In genomic region chr1:132198401-132199071, GRCm38 (mm10) we compare ENCODE assay signal across 21 mouse cellular contexts. TPM values are rescaled to one million over a fixed set of nuclear protein-coding genes. Genes with fewer than 3 reads are reported as not detected.
DNase-seq lines count a peak whose midpoint lies in the region; TF ChIP-seq lines count a peak whose summit lies in the region.
"Had no signal": no experiment of that assay in that cellular context is flagged by ENCODE, and none has a peak within 500 bp of the region (broad histone marks: within the 10 kb centered on the region; RNA-seq: fewer than 3 reads in every experiment).

No protein-coding gene starts in this region.

- H3K9me3 ChIP-seq in limb, embryonic 10.5 days (replicated peaks): no peaks in the 10 kb centered on the region
- H3K9me3 ChIP-seq: embryonic facial prominence, embryonic 13.5 days; liver, embryonic 12.5 days had no signal

- no peaks in the 10 kb centered on the region; the same call in 1 of the 2 replicates for H3K36me3 ChIP-seq in limb, embryonic 10.5 days
- H3K36me3 ChIP-seq: embryonic facial prominence, embryonic 13.5 days; liver, embryonic 12.5 days had no signal

- WGBS in limb, embryonic 10.5 days: 77% methylated on average over 16 of the region's 16 CpGs
- 79% methylated on average over 16 of the region's 16 CpGs for WGBS in olfactory bulb, adult 2 months

- peak; percentile 18 for DNase-seq in cerebellum, adult 9-11 months
- DNase-seq in cerebellum, postnatal 36 days: no peak
- peak in 1 of 2 experiments; percentile 37 for DNase-seq in left cerebral cortex, adult 2 months (ENCODE audit: extremely low spot score in 1 of 2, low spot score in 2 of 2)
- no peak for DNase-seq in left cerebral cortex, adult 9 months (ENCODE audit: low spot score in 2 of 2)
- DNase-seq in limb, embryonic 10.5 days (ENCODE audit: low spot score): peak; percentile 34
- no peak for DNase-seq in cerebellum, adult 11-12 months
- DNase-seq in lung, postnatal 25 days (ENCODE audit: low spot score): no peak
- DNase-seq: adrenal gland, postnatal 10 days; cerebellum, postnatal 14 days; gastrocnemius, postnatal 36 days; right cerebral cortex, postnatal 14 days had no signal

- no peak overlapping the region for H3K4me3 ChIP-seq in left cerebral cortex, adult 2 months
- H3K4me3 ChIP-seq in limb, embryonic 10.5 days: no peak overlapping the region
- no peak overlapping the region for H3K4me3 ChIP-seq in olfactory bulb, adult 2 months (ENCODE audit: insufficient read depth, low read depth, low read length)
- H3K4me3 ChIP-seq: embryonic facial prominence, embryonic 13.5 days; liver, embryonic 12.5 days had no signal

- TF ChIP-seq POLR2A in olfactory bulb, adult 2 months (IDR thresholded peaks at IDR 0.05; ENCODE audit: insufficient read depth, low read depth, low read length): no peak

- peak overlapping the region; percentile 96 for H3K27ac ChIP-seq in left cerebral cortex, adult 2 months
- peak overlapping the region; percentile 74 for H3K27ac ChIP-seq in limb, embryonic 10.5 days
- peak overlapping the region; percentile 81; the same call in 1 of the 2 replicates for H3K27ac ChIP-seq in olfactory bulb, adult 2 months (ENCODE audit: insufficient read depth, low read depth, low read length)
- H3K27ac ChIP-seq: embryonic facial prominence, embryonic 13.5 days; kidney, postnatal 0 days; liver, embryonic 12.5 days had no signal

- peaks cover 67% of the 10 kb centered on the region for H3K27me3 ChIP-seq in limb, embryonic 10.5 days (ENCODE audit: low read depth, poor library complexity, severe bottlenecking)

- no peak for TF ChIP-seq CTCF in left cerebral cortex, adult 2 months (IDR thresholded peaks at IDR 0.05)
- TF ChIP-seq CTCF in olfactory bulb, adult 2 months (IDR thresholded peaks at IDR 0.05; ENCODE audit: insufficient read depth, low read depth, low read length): no peak

- intact Hi-C loops in left cerebral cortex, adult 2 months (cut with DNase I): no loop called here

- H3K4me1 ChIP-seq in limb, embryonic 10.5 days: peaks cover 83% of the 10 kb centered on the region
- H3K4me1 ChIP-seq in olfactory bulb, adult 2 months (ENCODE audit: control insufficient read depth, insufficient read depth, low read length): peaks cover 66% of the 10 kb centered on the region

RNA-seq across cellular contexts. Expression of gene AC124108.1, which starts 7.3 kb away (rescaled TPM):
- total RNA-seq in left cerebral cortex, adult 2 months (2021): 1 to 10 TPM; 4.3 to 6.1 TPM
- polyA plus RNA-seq in limb, embryonic 10.5 days (2016; fragmentation: Nextera tagmentation; extraction: Ambion mirVana): 0.64 and 0.65 TPM in 2 replicates
- not detected in 2 replicates for polyA plus RNA-seq in olfactory bulb, adult 2 months (2012; ENCODE audit: insufficient read depth, insufficient read length, low replicate concordance, missing spikeins)
- total RNA-seq: gastrocnemius, postnatal 36 days; neutrophil, adult 5-6 weeks had no signal
- polyA plus RNA-seq: heart, embryonic 14.5 days; liver, embryonic 12.5 days had no signal

RNA-seq across cellular contexts. Expression of gene Lemd1, which starts 7.3 kb away (rescaled TPM):
- 1 to 10 TPM; 3.9 to 6.8 TPM for total RNA-seq in left cerebral cortex, adult 2 months (2021)
- polyA plus RNA-seq in limb, embryonic 10.5 days (2016; fragmentation: Nextera tagmentation; extraction: Ambion mirVana): 1.3 and 1.7 TPM in 2 replicates
- not detected in 2 replicates for polyA plus RNA-seq in olfactory bulb, adult 2 months (2012; ENCODE audit: insufficient read depth, insufficient read length, low replicate concordance, missing spikeins)
- total RNA-seq: gastrocnemius, postnatal 36 days; neutrophil, adult 5-6 weeks had no signal
- polyA plus RNA-seq: heart, embryonic 14.5 days; liver, embryonic 12.5 days had no signal

RNA-seq across cellular contexts. Expression of gene Gm10188, which starts 31.0 kb away (rescaled TPM):
- total RNA-seq in left cerebral cortex, adult 2 months (2021): not detected
- not detected in 2 replicates for polyA plus RNA-seq in limb, embryonic 10.5 days (2016; fragmentation: Nextera tagmentation; extraction: Ambion mirVana)
- not detected in 2 replicates for polyA plus RNA-seq in olfactory bulb, adult 2 months (2012; ENCODE audit: insufficient read depth, insufficient read length, low replicate concordance, missing spikeins)
- total RNA-seq: adrenal gland, postnatal 10 days; gastrocnemius, postnatal 36 days; left cerebral cortex, postnatal 25 days; neutrophil, adult 5-6 weeks had no signal
- polyA plus RNA-seq: embryonic facial prominence, embryonic 13.5 days; frontal cortex, adult 2 months; heart, embryonic 14.5 days; intestine, embryonic 14.5 days; kidney, postnatal 0 days; liver, embryonic 12.5 days; lung, embryonic 16.5 days had no signal

RNA-seq across cellular contexts. Expression of gene Cdk18, which starts 59.1 kb away (rescaled TPM):
- total RNA-seq in left cerebral cortex, adult 2 months (2021): 10 to 100 TPM; 27.9 to 33.2 TPM
- 3.7 TPM in 2 replicates for polyA plus RNA-seq in limb, embryonic 10.5 days (2016; fragmentation: Nextera tagmentation; extraction: Ambion mirVana)
- polyA plus RNA-seq in olfactory bulb, adult 2 months (2012; ENCODE audit: insufficient read depth, insufficient read length, low replicate concordance, missing spikeins): not detected in 2 replicates
- total RNA-seq: neutrophil, adult 5-6 weeks had no signal

Comparison
In these comparisons a context has a peak if more than half of its experiments do, and no peak if none do; other contexts are left out.
1. DNase-seq: peak in cerebellum, adult 9-11 months (single experiment) and limb, embryonic 10.5 days (single experiment); none in cerebellum, postnatal 36 days (0 of 2), left cerebral cortex, adult 9 months (0 of 2), cerebellum, adult 11-12 months (single experiment) and lung, postnatal 25 days (single experiment).
2. Peak in every context shown above with its lines, with median percentiles within 50 percentile points of each other: H3K27ac ChIP-seq.